Comparison of ENCODE assay signal across 8 mouse cellular contexts in genomic region chr2:117120246-117121211, GRCm38 (mm10). TPM values are rescaled to one million over a fixed set of nuclear protein-coding genes. Genes with fewer than 3 reads are reported as not detected.
DNase-seq lines count a peak whose midpoint lies in the region; ATAC-seq and TF ChIP-seq lines count a peak whose summit lies in the region.

No protein-coding gene starts in this region.

- intact Hi-C loops in heart, postnatal 36 days (cut with DNase I) = loop anchor here (2.0 to 5.0 kb wide), 4 partner anchors 102 to 220 kb away; partner anchors contain the start of gene Fam98b

- no peaks in the 10 kb centered on the region for H3K36me3 ChIP-seq in G1E (replicated peaks)
- no peaks in the 10 kb centered on the region for H3K36me3 ChIP-seq in forebrain, embryonic 16.5 days (ENCODE audit: control insufficient read depth, insufficient read depth)
- no peaks in the 10 kb centered on the region for H3K36me3 ChIP-seq in lung, embryonic 14.5 days (ENCODE audit: insufficient read depth)
- H3K36me3 ChIP-seq in thymus, adult 2 months (ENCODE audit: control insufficient read depth, insufficient read depth, low read length) = no peaks in the 10 kb centered on the region

- peak overlapping the region; percentile 95 for H3K4me3 ChIP-seq in G1E (ENCODE audit: low read depth, low read length)
- peak overlapping the region; percentile 84 for H3K4me3 ChIP-seq in forebrain, embryonic 16.5 days (replicated peaks; ENCODE audit: low read length)
- peak overlapping the region; percentile 75 for H3K4me3 ChIP-seq in layer of hippocampus, adult 2 months
- H3K4me3 ChIP-seq in lung, embryonic 14.5 days (ENCODE audit: low read depth, low read length) = peak overlapping the region; percentile 100
- peak overlapping the region; percentile 97 for H3K4me3 ChIP-seq in olfactory bulb, adult 2 months (ENCODE audit: insufficient read depth, low read depth, low read length)
- peak overlapping the region; percentile 59 for H3K4me3 ChIP-seq in thymus, adult 2 months (ENCODE audit: control insufficient read depth, insufficient read depth, low read length)

- no peaks in the 10 kb centered on the region for H3K27me3 ChIP-seq in G1E (ENCODE audit: insufficient read depth, low read length)
- H3K27me3 ChIP-seq in forebrain, embryonic 16.5 days (replicated peaks; ENCODE audit: control insufficient read depth, insufficient read depth, low read length) = no peaks in the 10 kb centered on the region
- H3K27me3 ChIP-seq in lung, embryonic 14.5 days (ENCODE audit: insufficient read depth, low read length) = no peaks in the 10 kb centered on the region
- 0 out of 2 replicates have a peak, but pooled peaks cover 5% of the 10 kb centered on the region for H3K27me3 ChIP-seq in thymus, adult 2 months (ENCODE audit: control insufficient read depth, insufficient read depth, low read length)

- TF ChIP-seq POLR2A in olfactory bulb, adult 2 months (IDR thresholded peaks at IDR 0.05; ENCODE audit: insufficient read depth, low read depth, low read length) = peak; percentile 75
- TF ChIP-seq POLR2A in thymus, adult 2 months (IDR thresholded peaks at IDR 0.05; ENCODE audit: control insufficient read depth, extremely low read depth, insufficient read depth, low read length, poor library complexity) = peak; percentile 47

- peak overlapping the region; percentile 90 for H3K9ac ChIP-seq in forebrain, embryonic 16.5 days (replicated peaks; ENCODE audit: low read depth, low read length)
- peak overlapping the region; percentile 99 for H3K9ac ChIP-seq in lung, embryonic 14.5 days

- peak overlapping the region; percentile 98 for H3K27ac ChIP-seq in forebrain, embryonic 16.5 days (ENCODE audit: low read length)
- H3K27ac ChIP-seq in layer of hippocampus, adult 2 months = peak overlapping the region; percentile 99
- peak overlapping the region; percentile 100 for H3K27ac ChIP-seq in lung, embryonic 14.5 days (ENCODE audit: low read depth)
- H3K27ac ChIP-seq in olfactory bulb, adult 2 months (ENCODE audit: insufficient read depth, low read depth, low read length) = peak overlapping the region; percentile 98
- H3K27ac ChIP-seq in thymus, adult 2 months (ENCODE audit: control insufficient read depth, insufficient read depth, low read length) = peak overlapping the region; percentile 22; the same call in 1 of the 2 replicates

- DNase-seq in G1E (ENCODE audit: low spot score) = peak; percentile 84
- DNase-seq in cerebellum, adult 18-20 months = peak; percentile 85 to 92
- peak; percentile 82 to 93 for DNase-seq in heart, postnatal 36 days
- peak; percentile 87 to 89 for DNase-seq in layer of hippocampus, adult 2 months (ENCODE audit: low spot score in 2 of 2)
- DNase-seq in lung, embryonic 14.5 days = peak; percentile 98
- DNase-seq in thymus, adult 2 months = peak; percentile 84

- ATAC-seq in G1E (ENCODE audit: extremely low read depth, insufficient number of reproducible peaks, low FRiP score, poor library complexity, severe bottlenecking) = peak; percentile 36; the same call in 1 of the 2 replicates
- peak; percentile 81 for ATAC-seq in forebrain, embryonic 16.5 days
- ATAC-seq in lung, embryonic 14.5 days (ENCODE audit: insufficient read depth) = peak; percentile 85

- peaks cover 20% of the 10 kb centered on the region for H3K4me1 ChIP-seq in G1E (ENCODE audit: insufficient read depth, low read depth, low read length)
- peaks cover 15% of the 10 kb centered on the region for H3K4me1 ChIP-seq in forebrain, embryonic 16.5 days (replicated peaks; ENCODE audit: control insufficient read depth, insufficient read depth, low read length)
- H3K4me1 ChIP-seq in lung, embryonic 14.5 days (ENCODE audit: insufficient read depth) = 0 out of 2 replicates have a peak, but pooled peaks cover 3% of the 10 kb centered on the region
- H3K4me1 ChIP-seq in olfactory bulb, adult 2 months (ENCODE audit: control insufficient read depth, insufficient read depth, low read length) = no peaks in the 10 kb centered on the region
- peaks cover 15% of the 10 kb centered on the region for H3K4me1 ChIP-seq in thymus, adult 2 months (replicated peaks; ENCODE audit: control insufficient read depth, insufficient read depth, low read length)

- H3K4me2 ChIP-seq in forebrain, embryonic 16.5 days (ENCODE audit: low read length) = peak overlapping the region; percentile 86
- H3K4me2 ChIP-seq in lung, embryonic 14.5 days = peak overlapping the region; percentile 77

- H3K9me3 ChIP-seq in G1E (replicated peaks) = no peaks in the 10 kb centered on the region
- no peaks in the 10 kb centered on the region for H3K9me3 ChIP-seq in forebrain, embryonic 16.5 days (ENCODE audit: control insufficient read depth, low read length)
- H3K9me3 ChIP-seq in lung, embryonic 14.5 days (ENCODE audit: low read depth, low read length) = no peaks in the 10 kb centered on the region

- no peak for TF ChIP-seq CTCF in G1E (IDR thresholded peaks at IDR 0.05; ENCODE audit: low read depth, low read length)
- peak; percentile 61 for TF ChIP-seq CTCF in layer of hippocampus, adult 2 months (conservative IDR thresholded peaks at IDR 0.05)
- TF ChIP-seq CTCF in lung, embryonic 14.5 days (IDR thresholded peaks at IDR 0.05; ENCODE audit: low read depth) = peak; percentile 67
- no peak for TF ChIP-seq CTCF in olfactory bulb, adult 2 months (IDR thresholded peaks at IDR 0.05; ENCODE audit: insufficient read depth, low read depth, low read length)
- TF ChIP-seq CTCF in thymus, adult 2 months (IDR thresholded peaks at IDR 0.05; ENCODE audit: borderline replicate concordance, control insufficient read depth, extremely low read depth, insufficient read depth, low read length, poor library complexity) = peak; percentile 10; the same call in 1 of the 2 replicates

- WGBS in forebrain, embryonic 16.5 days = under 1% methylated on average over 97 of the region's 101 CpGs
- under 1% methylated on average over 83 of the region's 101 CpGs for WGBS in lung, embryonic 14.5 days
- WGBS in olfactory bulb, adult 2 months = 1% methylated on average over 96 of the region's 101 CpGs
- under 1% methylated on average over 88 of the region's 101 CpGs for WGBS in thymus, adult 2 months

RNA-seq across cellular contexts. Expression of gene Spred1, which starts 0.6 kb away (rescaled TPM):
- total RNA-seq in G1E (2014; fragmentation: Nextera tagmentation) (42.1 and 52.2 TPM in 2 replicates), G1E (2017) (76.0 and 78.1 TPM in 2 replicates)
- polyA plus RNA-seq in G1E (2012) = 3.9 and 5.4 TPM in 2 replicates
- polyA plus RNA-seq in forebrain, embryonic 16.5 days (2015; fragmentation: Nextera tagmentation; extraction: Ambion mirVana) = 8.2 and 11.4 TPM in 2 replicates
- total RNA-seq in heart, postnatal 36 days (2021) = 10 to 100 TPM; 15.7 to 16.6 TPM
- 10 to 100 TPM; 97.0 to 97.4 TPM for total RNA-seq in layer of hippocampus, adult 2 months (2021)
- polyA plus RNA-seq in lung, embryonic 14.5 days (2014; fragmentation: Nextera tagmentation; extraction: Ambion mirVana) = 33.6 and 33.7 TPM in 2 replicates
- polyA plus RNA-seq in olfactory bulb, adult 2 months (2012; ENCODE audit: insufficient read depth, insufficient read length, low replicate concordance, missing spikeins) = 67.2 and 101 TPM in 2 replicates
- polyA plus RNA-seq in thymus, adult 2 months (2012; rRNA removed) = 4.0 and 4.9 TPM in 2 replicates

Comparison
In these comparisons a context has a peak if more than half of its experiments do, and no peak if none do; other contexts are left out.
1. Peak in every context shown above with its lines: DNase-seq, ATAC-seq, H3K4me3 ChIP-seq and H3K27ac ChIP-seq.
2. CTCF ChIP-seq: peak in layer of hippocampus, adult 2 months (single experiment), lung, embryonic 14.5 days (single experiment) and thymus, adult 2 months (single experiment); none in G1E (single experiment) and olfactory bulb, adult 2 months (single experiment).
3. H3K27ac ChIP-seq: peak in every context shown above with its lines; median percentile 100 in lung, embryonic 14.5 days; 99 in layer of hippocampus, adult 2 months; 98 in forebrain, embryonic 16.5 days; 98 in olfactory bulb, adult 2 months; 22 in thymus, adult 2 months.